17 mouse cellular contexts compared by ENCODE assay signal in genomic region chr6:126108771-126109170, GRCm38 (mm10). TPM values are rescaled to one million over a fixed set of nuclear protein-coding genes. Genes with fewer than 3 reads are reported as not detected.
"Had no signal": no experiment of that assay in that cellular context is flagged by ENCODE, and none has a peak within 500 bp of the region (broad histone marks: within the 10 kb centered on the region; RNA-seq: fewer than 3 reads in every experiment).

No protein-coding gene starts in this region.

- DNase-seq: retina, postnatal 1 day; right cerebral cortex, adult 18-20 months; right cerebral cortex, postnatal 14 days; right cerebral cortex, postnatal 25 days; right cerebral cortex, postnatal 4 days; spleen, adult 18-20 months; thymus, adult 18-20 months; thymus, adult 2 months; thymus, postnatal 14 days; thymus, postnatal 25 days; thymus, postnatal 36 days; thymus, postnatal 4 days had no signal

- H3K4me3 ChIP-seq: neural tube, embryonic 13.5 days; neural tube, embryonic 15.5 days; stomach, embryonic 15.5 days had no signal

- H3K27me3 ChIP-seq: neural tube, embryonic 13.5 days; neural tube, embryonic 15.5 days; stomach, embryonic 15.5 days had no signal

- H3K9me3 ChIP-seq: neural tube, embryonic 13.5 days; neural tube, embryonic 15.5 days; stomach, embryonic 15.5 days had no signal

- H3K36me3 ChIP-seq: neural tube, embryonic 13.5 days; neural tube, embryonic 15.5 days; stomach, embryonic 15.5 days had no signal

- H3K4me2 ChIP-seq: neural tube, embryonic 13.5 days; neural tube, embryonic 15.5 days; stomach, embryonic 15.5 days had no signal

- H3K4me1 ChIP-seq: neural tube, embryonic 13.5 days; neural tube, embryonic 15.5 days; stomach, embryonic 15.5 days had no signal

- H3K27ac ChIP-seq: neural tube, embryonic 13.5 days; neural tube, embryonic 15.5 days; stomach, embryonic 15.5 days; stomach, postnatal 0 days had no signal

- H3K9ac ChIP-seq: neural tube, embryonic 13.5 days; neural tube, embryonic 15.5 days; stomach, embryonic 15.5 days had no signal

RNA-seq across cellular contexts. Expression of gene Ntf3, which starts 57.9 kb away (rescaled TPM):
- total RNA-seq: neutrophil, adult 5-6 weeks had no signal
